Mouse (Mus musculus) naive thymus-derived CD4-positive, alpha-beta T cell, adult 5 months (primary cell): Measurements from ENCODE around the gene Rrn3. TPM values are rescaled to one million over a fixed set of nuclear protein-coding genes. Genes with fewer than 3 reads are reported as not detected.

Experiments used
- polyA plus RNA-seq: library from polyadenylated mRNA; unstranded; fragments of 100-300 nt; shearing (Covaris generic); gene quantifications from one replicate; pipeline ENCODE4 v1.2.1, GENCODE M21; 2017

Gene Rrn3
- polyA plus RNA-seq = 57.4 TPM

GRCm38 (mm10) chr16:13780353-13781036 is at the start of gene Rrn3:
Rrn3 (plus strand) TSS chr16:13780708.

GRCm38 (mm10) chr16:13818560-13819393 is 38.3 kb downstream of the Rrn3 start, which contains the start of gene Ntan1:
Ntan1 (plus strand) TSS chr16:13818845.

Other genes starting within 250 kb of the Rrn3 start
- gene Parn, start 112.5 kb upstream of the Rrn3 start, polyA plus RNA-seq = 48.7 TPM
- gene Bfar, start 108.8 kb upstream of the Rrn3 start, polyA plus RNA-seq = 51.7 TPM
- 33.9 TPM for gene 3110001I22Rik, start 108.8 kb upstream of the Rrn3 start, polyA plus RNA-seq
- gene Pla2g10, start 49.7 kb upstream of the Rrn3 start, polyA plus RNA-seq = 0.32 TPM
- 146 TPM for gene Ntan1, start 38.1 kb downstream of the Rrn3 start, polyA plus RNA-seq
- 57.9 TPM for gene Pdxdc1, start 122.4 kb downstream of the Rrn3 start, polyA plus RNA-seq
- gene Mpv17l, start 122.5 kb downstream of the Rrn3 start, polyA plus RNA-seq = 0.37 TPM
- gene 2900011O08Rik, start 205.9 kb downstream of the Rrn3 start, polyA plus RNA-seq = not detected
- not detected for gene Ifitm7, start 206.2 kb downstream of the Rrn3 start, polyA plus RNA-seq